Mouse (Mus musculus) cortical plate, adult 2 months (tissue): ENCODE data around the gene Ntn5. TPM values are rescaled to one million over a fixed set of nuclear protein-coding genes. Genes with fewer than 3 reads are reported as not detected.

Source experiments
- H3K27ac ChIP-seq: fragments of 200-500 bp; 2 replicates; pipeline ENCODE4 v1.5.1; 2012; ENCODE audit warnings: low read length, control low read depth, inconsistent platforms; ENCODE audit not compliant: insufficient read depth
- H3K4me1 ChIP-seq: fragments of 200-500 bp; 2 replicates; pipeline ENCODE4 v1.6.1; 2011; ENCODE audit warnings: low read length; ENCODE audit not compliant: control insufficient read depth, insufficient read depth
- H3K4me3 ChIP-seq: fragments of 200-500 bp; 2 replicates; pipeline ENCODE4 v1.5.1; 2011; ENCODE audit warnings: mild to moderate bottlenecking, low read length, control low read depth; ENCODE audit not compliant: insufficient read depth
- CTCF ChIP-seq: fragments of 200-500 bp; IDR thresholded peaks from 2 replicates; pipeline ENCODE4 v1.5.1; 2011; ENCODE audit warnings: mild to moderate bottlenecking, control low read depth, low read length; ENCODE audit not compliant: insufficient read depth; ENCODE audit errors: extremely low read depth
- POLR2A ChIP-seq: fragments of 200-500 bp; IDR thresholded peaks from 2 replicates; pipeline ENCODE4 v1.6.1; 2011; ENCODE audit warnings: mild to moderate bottlenecking, low read length, control low read depth; ENCODE audit not compliant: insufficient read depth; ENCODE audit errors: extremely low read depth
- polyA plus RNA-seq: library from polyadenylated mRNA; depleted of rRNA; stranded (reverse); fragments of >200 nt; gene quantifications from 2 replicates; pipeline ENCODE4 v1.2.3, GENCODE M21; 2012

The Ntn5 gene
- polyA plus RNA-seq, 1 experiment, result 20.9 TPM

DNA sequence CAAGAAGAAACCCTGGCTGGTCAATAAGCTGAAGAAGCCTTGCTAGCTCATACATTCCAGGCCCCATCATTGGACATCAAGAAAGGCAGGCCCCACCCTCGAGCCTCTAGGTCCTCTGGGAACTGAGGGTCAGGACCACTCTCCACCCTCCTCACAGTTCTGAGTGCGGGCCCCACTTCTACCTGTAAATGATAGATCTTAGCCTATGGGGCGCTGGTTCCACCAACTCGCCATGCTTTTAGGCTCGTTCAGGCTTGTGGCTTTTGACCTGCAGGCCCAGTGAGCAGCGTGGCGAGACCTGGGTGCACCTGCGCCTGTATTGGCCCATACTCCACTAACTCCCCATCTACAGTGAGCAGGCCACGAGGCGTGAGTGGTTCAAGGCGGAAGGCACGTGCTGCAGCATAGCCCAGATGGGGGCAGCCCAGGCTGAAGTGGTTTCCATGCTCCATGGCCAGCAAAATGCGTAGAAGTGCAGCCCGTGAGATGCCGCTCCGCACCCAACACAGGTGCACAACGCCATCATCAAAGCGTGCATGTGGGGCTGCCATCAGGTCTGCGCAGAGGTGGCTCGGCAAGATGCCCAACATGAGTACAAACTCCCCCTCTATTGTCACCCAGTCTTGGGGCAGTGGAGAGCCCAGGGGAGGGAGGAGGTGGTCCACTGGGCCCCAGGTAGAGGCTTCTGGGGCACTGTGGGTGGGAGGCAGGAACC is 26.8 kb downstream of the Ntn5 start:
- Histone ChIP-seq H3K4me3 (no peak overlapping the region), H3K4me1 (peaks cover 14% of the 10 kb centered on the region), H3K27ac (no peak overlapping the region)
- TF ChIP-seq CTCF, result no peak
- peak; percentile 58 for TF ChIP-seq POLR2A

DNA sequence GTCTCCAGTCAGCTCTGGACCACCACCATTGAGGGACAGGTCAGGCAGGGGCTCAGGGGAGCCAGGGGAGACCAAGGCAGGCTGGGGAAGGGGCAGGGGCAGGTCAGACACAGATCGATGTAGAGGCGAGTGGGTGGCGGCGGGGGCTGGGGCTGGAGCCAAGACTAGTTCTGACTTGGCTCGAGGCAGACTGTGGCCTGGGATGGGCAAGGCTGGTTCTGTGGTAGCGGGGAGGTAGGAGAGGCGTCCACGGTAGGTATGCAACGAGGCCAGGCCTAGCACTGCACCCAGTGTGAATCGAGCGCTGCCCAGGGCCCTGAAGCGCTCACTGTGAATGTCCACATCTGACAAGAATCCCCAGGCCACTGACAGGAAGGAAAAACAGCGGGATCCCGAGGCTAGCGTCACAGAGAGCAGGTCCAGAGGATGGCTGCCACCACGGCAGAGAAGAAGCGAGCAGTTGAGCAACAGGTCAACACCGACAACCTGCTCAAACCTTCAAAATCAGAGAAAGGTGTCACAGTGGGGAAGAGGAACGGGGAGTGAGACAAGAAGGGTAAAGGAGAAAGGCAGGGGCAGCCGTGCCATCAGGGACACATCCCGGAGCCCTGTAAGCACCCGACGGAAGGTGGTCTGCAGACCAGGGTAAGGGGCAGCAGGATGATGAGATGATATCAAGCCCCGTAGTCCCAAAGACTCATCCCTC is 27.6 kb downstream of the Ntn5 start:
- H3K4me1 ChIP-seq, result peaks cover 16% of the 10 kb centered on the region
- TF ChIP-seq POLR2A (peak; percentile 26; the same call in 1 of the 2 replicates), CTCF (no peak)
- no peak overlapping the region for H3K4me3 ChIP-seq
- H3K27ac ChIP-seq, result no peak overlapping the region

- no peak overlapping the region for H3K27ac ChIP-seq
These were observed 28.4 kb downstream of the Ntn5 start for GRCm38 (mm10) chr7:45712022-45712757.

DNA sequence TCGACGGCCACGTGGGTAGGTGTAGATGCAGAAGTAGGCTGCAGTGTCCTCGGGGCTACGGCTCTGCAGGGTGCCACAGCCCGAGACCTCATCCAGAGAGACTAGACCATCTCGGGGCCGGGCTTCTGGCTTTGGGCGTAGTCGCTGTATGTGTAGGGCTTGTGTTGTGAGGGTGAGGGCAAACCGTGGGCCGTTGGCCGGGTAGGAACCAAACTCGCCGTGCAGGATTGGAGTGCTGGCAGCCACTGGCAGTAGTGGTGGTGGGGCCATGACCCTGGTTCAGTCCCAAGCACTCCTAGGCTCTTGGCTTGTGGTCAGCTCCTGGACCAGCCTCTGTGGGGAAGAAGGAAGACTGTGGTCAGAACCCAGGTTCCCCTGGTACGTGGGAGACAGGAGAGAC is 29.6 kb downstream of the Ntn5 start:
- H3K4me1 ChIP-seq, result peaks cover 12% of the 10 kb centered on the region
- no peak for TF ChIP-seq CTCF
- TF ChIP-seq POLR2A, result no peak

More at GRCm38 (mm10) chr7:45712022-45712757, 28.4 kb downstream of the Ntn5 start:
- peaks cover 16% of the 10 kb centered on the region for H3K4me1 ChIP-seq
- H3K4me3 ChIP-seq, result no peak overlapping the region
- 0 out of 2 replicates have a peak, but pooled peaks have one; percentile 20 for TF ChIP-seq POLR2A
- no peak for TF ChIP-seq CTCF

DNA sequence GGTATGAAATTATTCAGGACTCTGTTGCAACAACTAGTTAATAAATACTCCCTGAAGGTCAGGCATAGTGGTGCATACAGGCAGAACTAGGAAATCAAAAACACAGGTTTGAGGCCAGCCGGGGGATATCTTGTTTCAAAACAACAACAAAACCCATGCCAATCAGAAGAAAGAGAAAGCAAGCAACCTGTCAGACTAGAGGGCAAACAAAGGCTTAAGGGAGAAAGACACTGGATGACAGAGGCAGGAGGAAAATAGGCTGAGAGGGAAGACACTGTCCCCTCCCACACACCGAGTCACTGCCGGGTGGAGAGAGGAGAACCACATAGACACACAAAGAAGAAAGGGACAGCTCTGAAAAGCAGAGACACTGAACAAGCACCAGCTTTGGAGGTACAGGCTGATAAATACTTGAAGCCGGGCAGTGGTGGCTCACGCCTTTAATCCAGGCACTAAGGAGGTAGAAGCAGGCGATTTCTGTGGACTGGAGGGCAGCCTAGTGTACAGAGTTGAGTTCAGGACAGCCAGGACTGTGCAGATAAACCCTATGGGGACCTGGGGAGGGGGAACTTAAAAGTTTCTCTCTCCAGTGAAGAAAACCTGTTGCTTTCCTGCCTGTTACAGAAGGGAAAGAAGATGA is 30.2 kb downstream of the Ntn5 start:
- peaks cover 9% of the 10 kb centered on the region for H3K4me1 ChIP-seq
- H3K4me3 ChIP-seq, result peak overlapping the region; percentile 47
- no peak overlapping the region for H3K27ac ChIP-seq
- TF ChIP-seq POLR2A (no peak), CTCF (no peak)

More for the DNA sequence above, 29.6 kb downstream of the Ntn5 start:
- no peak overlapping the region for H3K4me3 ChIP-seq
- no peak overlapping the region for H3K27ac ChIP-seq

- TF ChIP-seq POLR2A (no peak), CTCF (no peak)
- Histone ChIP-seq H3K27ac (0 out of 2 replicates have a peak overlapping the region, but pooled peaks have one; percentile 16), H3K4me1 (peaks cover 6% of the 10 kb centered on the region), H3K4me3 (peak overlapping the region; percentile 47)
These were observed 30.8 kb downstream of the Ntn5 start for GRCm38 (mm10) chr7:45714630-45715089.

GRCm38 (mm10) chr7:45715090-45715708 is 31.4 kb downstream of the Ntn5 start, which contains the start of gene Rpl18:
Rpl18 (plus strand) TSS chr7:45715457.
- Histone ChIP-seq H3K4me1 (peaks cover 5% of the 10 kb centered on the region; the same call in 1 of the 2 replicates), H3K27ac (peak within 1 kb of the TSS; percentile 16; the same call in 1 of the 2 replicates), H3K4me3 (peak within 1 kb of the TSS; percentile 47)
- TF ChIP-seq POLR2A (no peak; the same call in 1 of the 2 replicates), CTCF (no peak)

DNA sequence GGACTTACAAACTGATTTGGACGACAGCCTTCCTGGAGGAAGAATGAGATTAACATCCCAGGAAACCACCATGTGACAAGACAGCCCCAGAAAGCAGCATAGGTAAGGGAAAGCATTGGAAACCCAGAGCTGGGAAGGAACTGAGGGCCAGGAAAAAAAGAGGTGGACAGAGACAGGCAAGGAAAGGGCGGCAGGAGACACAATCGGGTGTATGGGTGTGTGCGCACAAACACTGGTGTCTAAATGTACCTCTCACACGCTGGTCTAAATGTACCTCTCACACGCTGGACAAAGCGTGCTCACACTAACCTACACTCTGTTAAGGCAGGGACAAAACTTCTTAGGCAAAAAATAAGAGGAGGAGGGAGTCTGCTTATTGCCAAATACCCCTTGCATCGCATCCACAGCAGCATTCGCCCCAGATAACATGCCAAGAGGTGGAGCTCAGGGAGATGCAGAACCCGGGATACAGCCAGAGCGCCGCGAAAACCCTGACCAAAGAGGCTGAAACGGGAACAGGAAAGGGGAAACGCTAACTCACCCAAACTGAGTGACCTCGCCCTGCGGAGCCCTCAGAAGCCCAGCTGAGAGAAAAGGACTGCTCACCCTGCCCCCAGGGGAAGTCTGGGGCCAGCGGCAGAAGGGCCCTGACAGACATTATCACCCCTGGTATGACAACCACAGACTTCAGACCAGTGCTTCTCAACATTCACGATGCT is 32.1 kb downstream of the Ntn5 start:
- Histone ChIP-seq H3K27ac (no peak overlapping the region; the same call in 1 of the 2 replicates), H3K4me3 (peak overlapping the region; percentile 47; the same call in 1 of the 2 replicates), H3K4me1 (peaks cover 5% of the 10 kb centered on the region; the same call in 1 of the 2 replicates)
- TF ChIP-seq POLR2A (no peak), CTCF (no peak)
